Mouse (Mus musculus) Patski (cell line): ENCODE measurements around the gene Olfr452. TPM values are rescaled to one million over a fixed set of nuclear protein-coding genes. Genes with fewer than 3 reads are reported as not detected.

Source experiments
- ATAC-seq: fragments of 100-300 bp; one replicate; pipeline ENCODE4 v1.8.0; 2021
- CTCF ChIA-PET: fragments of 350-600 bp; sonication (Branson Sonifier 250); formaldehyde crosslinking; loops from one replicate; lab custom pipeline; 2022; ENCODE audit warnings: inconsistent platforms; lab: Charles Lee
- POLR2A ChIA-PET: fragments of 350-600 bp; sonication (Branson Sonifier 250); formaldehyde crosslinking; loops from one replicate; lab custom pipeline; 2022; ENCODE audit warnings: antibody characterized with exemption, inconsistent platforms; lab: Charles Lee
- DNase-seq: peaks from one replicate; pipeline ENCODE4 v3.0.0-alpha.2; 2011; ENCODE audit warnings: low read depth, low spot score
- H3K27me3 ChIP-seq: fragments of 371-371 bp; one replicate; pipeline ENCODE4 v1.5.1; 2021
- CTCF ChIP-seq: fragments of 100-300 bp; IDR thresholded peaks from one replicate; pipeline ENCODE4 v1.5.1; 2021
- in situ Hi-C: fragments of 300-500 bp; cut with MboI; formaldehyde crosslinking; loops from 3 replicates; pipeline ENCODE4 v1.11.1; 2018; ENCODE audit warnings: low pct_unique_long_range_greater_than_20kb, mixed read lengths
- polyA plus RNA-seq: library from polyadenylated mRNA; unstranded; gene quantifications from one replicate; pipeline ENCODE4 v1.2.3, GENCODE M21; 2021

Gene Olfr452
- not detected for polyA plus RNA-seq

DNA sequence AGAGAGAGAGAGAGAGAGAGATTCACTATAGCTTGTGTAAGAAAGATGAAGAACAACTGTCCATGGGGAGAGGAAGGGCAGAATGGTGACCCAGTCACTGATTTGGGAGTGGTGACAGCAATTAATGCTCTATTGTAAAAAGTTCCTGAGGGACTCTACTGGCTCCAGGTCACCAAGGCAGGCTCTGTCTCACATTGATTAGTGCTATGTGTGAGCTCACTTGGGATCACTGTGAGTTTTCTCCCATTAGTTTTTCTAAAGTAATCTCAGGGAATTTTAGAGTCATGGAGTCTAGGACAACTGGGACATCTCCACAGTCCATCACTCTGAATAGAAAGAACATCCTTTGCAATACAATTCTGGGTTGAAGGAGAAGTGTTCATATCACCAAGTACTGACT is at the start of gene Olfr452:
Gene Olfr452 (plus strand): TSS at position 301 of the 400 bp plus-strand sequence.
- ChIA-PET CTCF (no interaction called here), POLR2A (no interaction called here)
- in situ Hi-C loops = no loop called here
- ATAC-seq (no peak), DNase-seq (no peak)
- no peak for TF ChIP-seq CTCF
- H3K27me3 ChIP-seq = peaks cover 29% of the 10 kb centered on the region

DNA sequence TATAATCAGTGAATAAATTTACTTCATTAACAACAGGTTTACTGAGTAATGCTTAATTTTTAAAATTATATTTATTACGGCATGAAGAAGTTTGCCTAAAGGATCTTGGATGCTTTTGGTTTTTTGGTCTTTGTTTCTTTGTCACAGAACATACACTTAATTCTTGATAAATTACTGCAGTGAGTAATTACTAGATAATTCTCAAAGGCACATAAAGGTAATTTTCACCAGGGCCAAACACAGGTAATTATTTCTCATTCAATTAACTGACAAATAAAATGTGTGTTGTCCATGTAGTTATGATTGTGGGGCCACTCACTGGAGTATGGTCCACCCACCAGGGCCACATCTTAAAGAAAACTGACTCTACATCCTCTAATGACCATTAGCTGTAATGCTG is 45.8 kb upstream of the Olfr452 start, which contains the start of gene Olfr453:
Gene Olfr453 (plus strand): TSS at position 301 of the 400 bp plus-strand sequence.
- ChIA-PET POLR2A (no interaction called here), CTCF (interaction anchor here (1.2 kb wide), 1 partner anchor 13 kb away, joined by 3 read pairs; no protein-coding TSS in a partner anchor)
- in situ Hi-C loops = no loop called here
- TF ChIP-seq CTCF = no peak
- DNase-seq (no peak), ATAC-seq (no peak)
- peaks cover 53% of the 10 kb centered on the region for H3K27me3 ChIP-seq

DNA sequence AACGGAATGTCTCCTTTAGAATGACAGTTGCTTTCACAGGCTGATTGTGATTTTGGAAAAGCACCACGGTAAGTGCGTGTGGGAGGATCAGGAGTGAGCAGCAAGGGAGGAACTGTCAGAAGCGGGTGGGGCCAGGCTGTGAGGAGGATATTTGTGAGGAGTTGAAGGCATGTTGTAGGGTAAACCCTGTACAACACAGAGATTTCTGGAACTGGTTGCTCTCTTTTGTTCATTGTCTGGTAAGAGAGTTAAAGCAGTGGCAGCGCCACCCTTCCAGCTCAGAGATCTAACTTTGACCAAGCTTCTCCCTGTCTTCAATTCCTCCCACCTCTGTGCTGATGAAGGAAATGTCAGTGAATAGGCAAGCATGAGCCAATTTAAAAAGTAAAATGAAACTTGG is 42.6 kb upstream of the Olfr452 start:
- no peak for ATAC-seq
- TF ChIP-seq CTCF = no peak
- peaks cover 42% of the 10 kb centered on the region for H3K27me3 ChIP-seq
- CTCF ChIA-PET = no interaction called here
- POLR2A ChIA-PET = no interaction called here
- DNase-seq = no peak
- in situ Hi-C loops = no loop called here

DNA sequence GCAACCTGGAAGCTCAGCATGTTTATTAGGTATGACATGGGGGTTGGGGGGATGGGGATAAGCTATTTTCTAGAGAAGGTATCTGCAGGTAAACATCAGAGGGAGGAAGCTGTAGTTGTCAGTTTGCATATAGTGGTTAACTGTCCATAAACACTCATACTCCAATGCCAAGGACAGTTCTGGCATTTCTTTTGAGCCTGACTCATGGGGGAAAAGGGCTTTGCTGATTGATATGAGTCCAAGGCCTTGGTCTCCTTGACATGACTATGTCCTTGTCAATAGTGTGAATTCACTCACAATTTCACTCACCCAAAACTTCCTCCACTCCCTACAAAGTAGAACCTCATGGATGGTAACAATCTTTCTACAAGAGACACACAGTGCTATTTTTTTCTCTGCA is 37.0 kb upstream of the Olfr452 start:
- no peak for DNase-seq
- H3K27me3 ChIP-seq = peaks cover 15% of the 10 kb centered on the region
- in situ Hi-C loops = no loop called here
- POLR2A ChIA-PET = no interaction called here
- CTCF ChIA-PET = no interaction called here
- no peak for ATAC-seq
- TF ChIP-seq CTCF = no peak

DNA sequence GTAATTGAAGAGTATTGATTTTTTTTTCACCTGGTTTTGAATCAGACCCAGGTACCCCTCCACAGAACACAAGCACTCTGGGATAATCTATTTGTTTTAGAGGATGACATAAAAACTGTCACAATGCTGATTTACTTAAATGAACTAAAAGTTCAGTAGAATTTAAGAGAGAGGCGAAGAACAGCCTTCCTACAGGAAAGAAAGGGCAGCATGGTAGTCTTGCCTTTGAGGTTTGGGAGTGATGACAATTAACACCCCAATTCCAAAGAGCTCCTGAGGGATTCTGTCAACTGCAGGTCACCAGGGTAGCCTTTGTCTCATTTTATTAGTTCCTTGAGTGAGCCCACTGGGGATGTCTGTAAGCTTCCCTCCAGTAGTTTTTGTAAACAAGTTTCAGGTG is 28.8 kb upstream of the Olfr452 start, which contains the start of gene Olfr38:
Gene Olfr38 (plus strand): TSS at position 301 of the 400 bp plus-strand sequence.
- no peak for TF ChIP-seq CTCF
- ATAC-seq (no peak), DNase-seq (no peak)
- CTCF ChIA-PET = interaction anchor here (1.0 kb wide), 1 partner anchor 9 kb away, joined by 3 read pairs; no protein-coding TSS in a partner anchor
- peaks cover 41% of the 10 kb centered on the region for H3K27me3 ChIP-seq
- in situ Hi-C loops = no loop called here
- POLR2A ChIA-PET = no interaction called here

DNA sequence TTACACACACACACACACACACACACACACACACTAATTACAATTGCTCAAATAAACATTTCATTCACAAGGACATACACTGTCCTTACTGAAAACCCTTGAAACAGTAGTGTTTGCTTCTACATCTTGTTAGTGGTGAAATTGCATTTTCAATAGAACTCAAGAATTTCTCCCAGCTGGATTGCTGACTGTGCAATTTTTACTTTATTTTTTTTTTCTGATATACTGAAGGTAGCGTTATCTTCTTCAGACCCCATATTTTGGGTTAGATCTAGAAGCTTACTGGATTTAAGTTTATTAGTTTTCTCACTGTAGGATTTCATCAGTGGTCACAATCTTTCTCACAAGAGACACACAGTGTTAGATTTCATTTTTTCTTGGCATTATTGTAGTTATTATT is 7.8 kb upstream of the Olfr452 start:
- no peak for TF ChIP-seq CTCF
- H3K27me3 ChIP-seq = no peaks in the 10 kb centered on the region
- ChIA-PET CTCF (no interaction called here), POLR2A (no interaction called here)
- in situ Hi-C loops = no loop called here
- DNase-seq (no peak), ATAC-seq (no peak)

DNA sequence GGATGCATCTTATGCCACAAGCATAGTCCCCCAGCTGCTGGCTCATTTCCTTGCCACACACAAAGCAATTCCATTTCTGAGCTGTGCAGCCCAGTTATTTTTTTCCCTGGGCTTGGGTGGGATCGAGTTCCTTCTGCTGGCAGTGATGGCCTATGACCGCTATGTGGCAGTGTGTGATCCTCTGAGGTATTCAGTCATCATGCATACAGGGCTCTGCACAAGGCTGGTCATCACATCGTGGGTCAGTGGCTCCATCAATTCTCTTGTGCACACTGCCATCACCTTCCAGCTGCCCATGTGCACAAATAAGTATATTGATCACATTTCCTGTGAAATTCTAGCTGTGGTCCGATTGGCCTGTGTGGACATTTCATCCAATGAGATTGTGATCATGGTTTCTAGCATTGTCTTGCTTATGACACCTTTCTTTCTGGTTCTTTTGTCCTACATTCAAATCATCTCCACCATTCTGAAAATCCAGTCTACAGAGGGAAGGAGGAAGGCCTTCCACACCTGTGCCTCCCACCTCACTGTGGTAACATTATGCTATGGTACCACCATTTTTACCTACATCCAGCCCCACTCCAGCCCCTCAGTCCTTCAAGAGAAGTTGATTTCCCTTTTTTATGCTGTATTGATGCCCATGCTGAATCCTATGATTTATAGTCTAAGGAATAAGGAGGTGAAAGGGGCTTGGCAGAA is 5.5 kb downstream of the Olfr452 start:
- peak; percentile 22 for TF ChIP-seq CTCF
- POLR2A ChIA-PET = no interaction called here
- DNase-seq (no peak), ATAC-seq (no peak)
- peaks cover 29% of the 10 kb centered on the region for H3K27me3 ChIP-seq
- CTCF ChIA-PET = no interaction called here
- in situ Hi-C loops = no loop called here

DNA sequence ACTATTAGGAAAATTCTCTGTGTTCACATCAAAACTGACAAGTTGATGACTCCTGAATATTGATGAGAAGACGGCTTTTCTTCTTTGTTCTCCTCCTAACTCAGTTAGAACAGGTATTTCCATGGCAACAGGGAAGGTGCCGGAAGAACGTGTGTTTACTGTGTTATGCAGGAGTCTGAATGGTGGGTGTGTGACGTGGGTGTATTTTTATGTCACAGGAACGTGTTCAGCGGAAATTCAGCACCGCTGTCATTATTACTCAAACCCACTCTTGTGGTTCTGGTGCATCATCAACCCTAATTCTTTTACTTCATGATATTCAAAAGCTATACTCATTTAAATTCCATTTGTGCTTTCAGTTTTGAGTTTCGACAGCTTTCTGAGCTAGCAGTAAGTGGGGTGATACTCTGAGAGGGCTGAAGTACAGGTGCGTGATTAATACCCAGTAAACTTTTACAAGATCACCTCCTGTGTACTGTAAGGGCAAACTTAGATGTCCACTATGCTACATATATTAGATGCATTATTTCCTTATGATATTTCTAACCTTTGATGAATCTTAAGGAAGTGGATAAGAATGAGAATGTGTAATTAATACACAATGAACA is 6.2 kb downstream of the Olfr452 start:
- POLR2A ChIA-PET = no interaction called here
- TF ChIP-seq CTCF = no peak
- no peak for ATAC-seq
- CTCF ChIA-PET = no interaction called here
- in situ Hi-C loops = no loop called here
- no peak for DNase-seq
- H3K27me3 ChIP-seq = peaks cover 28% of the 10 kb centered on the region

DNA sequence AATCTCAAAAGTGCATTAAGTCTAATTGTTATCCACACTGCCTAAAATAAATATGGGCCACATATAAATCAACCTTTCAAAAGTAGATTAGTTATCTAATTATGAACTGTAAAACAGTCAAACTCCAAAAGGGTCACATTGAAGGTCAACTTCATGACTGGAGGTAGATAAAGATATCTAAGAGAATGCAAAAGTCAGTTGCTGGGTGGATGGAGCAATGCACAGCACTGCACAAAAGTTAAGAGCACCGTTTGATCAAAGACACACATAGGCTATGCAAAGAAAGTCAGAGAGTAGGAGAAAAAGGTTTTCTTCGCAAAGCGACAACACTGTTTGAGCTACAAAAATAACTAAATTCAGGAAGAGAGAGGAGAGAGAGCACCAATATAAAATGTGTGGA is 10.1 kb downstream of the Olfr452 start:
- DNase-seq (no peak), ATAC-seq (no peak)
- peaks cover 6% of the 10 kb centered on the region for H3K27me3 ChIP-seq
- CTCF ChIA-PET = no interaction called here
- in situ Hi-C loops = no loop called here
- TF ChIP-seq CTCF = no peak
- POLR2A ChIA-PET = no interaction called here

DNA sequence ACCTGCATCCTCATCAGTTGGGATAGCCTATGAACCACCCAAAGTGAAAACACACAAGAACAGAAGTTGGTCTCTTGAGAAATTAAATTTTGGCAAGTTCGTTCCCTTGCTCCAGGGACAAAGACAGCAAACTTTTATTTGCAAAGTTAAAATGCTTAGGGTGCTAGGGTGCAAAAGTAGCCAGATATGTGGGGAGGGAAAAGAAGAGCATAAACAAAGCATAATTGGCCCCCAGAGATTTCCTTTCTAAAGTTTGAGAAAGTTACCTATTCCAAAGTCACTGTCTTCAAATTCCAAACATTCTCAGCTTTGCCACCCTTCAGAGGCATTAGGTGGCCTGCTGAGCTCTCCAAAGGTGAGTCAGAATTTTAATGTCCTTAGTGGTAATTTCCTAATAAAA is 26.7 kb downstream of the Olfr452 start, which contains the start of gene Olfr450:
Gene Olfr450 (plus strand): TSS at position 301 of the 400 bp plus-strand sequence.
- CTCF ChIA-PET = no interaction called here
- H3K27me3 ChIP-seq = peaks cover 11% of the 10 kb centered on the region
- no peak for TF ChIP-seq CTCF
- ATAC-seq = no peak
- POLR2A ChIA-PET = interaction anchor here (1.4 kb wide), 1 partner anchor 12 kb away, joined by 3 read pairs; no protein-coding TSS in a partner anchor
- DNase-seq = no peak
- in situ Hi-C loops = no loop called here

DNA sequence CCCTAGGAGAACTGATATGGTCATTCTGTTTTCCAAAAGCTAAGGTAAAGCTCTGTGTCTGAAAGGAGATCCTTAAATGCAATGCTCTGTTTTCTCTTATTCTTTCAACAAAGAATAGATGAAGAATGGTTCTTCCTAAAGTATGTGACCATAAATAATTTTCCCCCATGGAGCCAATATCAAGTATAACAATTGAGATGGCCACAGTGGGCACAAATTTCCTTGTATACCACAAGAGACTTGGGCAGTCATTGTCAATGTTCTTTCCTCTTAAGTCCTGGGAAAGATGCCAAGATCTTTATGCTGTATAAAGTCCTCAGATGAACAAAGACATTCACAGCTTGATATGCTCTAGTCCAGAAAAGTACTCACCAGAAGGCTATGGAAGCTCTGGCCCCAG is 49.2 kb downstream of the Olfr452 start, which contains the start of gene Olfr449:
Gene Olfr449 (plus strand): TSS at position 301 of the 400 bp plus-strand sequence.
- H3K27me3 ChIP-seq = peaks cover 20% of the 10 kb centered on the region
- no peak for TF ChIP-seq CTCF
- CTCF ChIA-PET = no interaction called here
- ATAC-seq (no peak), DNase-seq (no peak)
- POLR2A ChIA-PET = no interaction called here
- in situ Hi-C loops = loop anchor here (25.0 kb wide), 1 partner anchor 597 kb away; the partner anchor contains the start of gene Gstk1

Other genes with a start within 250 kb of the Olfr452 start
- gene Olfr455, start 237.5 kb upstream of the Olfr452 start, polyA plus RNA-seq = not detected
- not detected for gene Tcaf3, start 187.4 kb upstream of the Olfr452 start, polyA plus RNA-seq
- 9.0 TPM for gene Tcaf2, start 139.8 kb upstream of the Olfr452 start, polyA plus RNA-seq
- 69.7 TPM for gene Tcaf1, start 75.0 kb upstream of the Olfr452 start, polyA plus RNA-seq
- gene Olfr453, start 45.7 kb upstream of the Olfr452 start, polyA plus RNA-seq = not detected
- not detected for gene Olfr38, start 28.7 kb upstream of the Olfr452 start, polyA plus RNA-seq
- gene Olfr450, start 26.8 kb downstream of the Olfr452 start, polyA plus RNA-seq = not detected
- not detected for gene Olfr449, start 49.3 kb downstream of the Olfr452 start, polyA plus RNA-seq
- gene Olfr448, start 105.3 kb downstream of the Olfr452 start, polyA plus RNA-seq = not detected
- not detected for gene Olfr447, start 123.8 kb downstream of the Olfr452 start, polyA plus RNA-seq
- gene Olfr446, start 136.3 kb downstream of the Olfr452 start, polyA plus RNA-seq = not detected
- gene Olfr444, start 164.0 kb downstream of the Olfr452 start, polyA plus RNA-seq = not detected